Mouse (Mus musculus): ENCODE results near the gene Mical2.

DNA sequence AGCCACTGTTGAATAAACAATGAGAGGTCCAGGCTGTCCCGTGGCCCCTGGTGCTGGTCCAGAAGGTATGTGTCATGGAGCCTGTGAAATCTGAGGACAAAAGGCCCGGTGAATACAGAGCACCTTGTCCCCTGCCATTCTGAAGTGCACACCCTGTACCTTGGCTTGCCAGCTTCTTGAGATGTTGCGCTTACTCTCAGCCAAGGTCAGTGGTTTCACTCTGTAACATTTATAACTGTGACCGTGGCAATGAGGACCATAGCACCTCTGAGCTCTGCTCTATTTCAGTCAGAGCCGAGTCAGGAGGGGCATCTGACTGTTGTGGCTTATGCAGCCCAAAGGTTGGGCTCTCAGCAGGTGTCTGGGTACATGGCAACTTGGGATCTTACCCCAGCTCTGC lies 31.4 kb upstream of the Mical2 start:
- TF ChIP-seq POLR2A (IDR thresholded peaks at IDR 0.05; ENCODE audit: borderline replicate concordance, extremely low read depth, insufficient read depth, insufficient read length, poor library complexity, severe bottlenecking) (no peak), CTCF (IDR thresholded peaks at IDR 0.05; ENCODE audit: borderline replicate concordance, extremely low read depth, insufficient read depth, insufficient read length) (no peak)

Data from brain, embryonic 14.5 days (tissue).